Comparison of ENCODE assay signal across 26 mouse cellular contexts in the genomic region with DNA sequence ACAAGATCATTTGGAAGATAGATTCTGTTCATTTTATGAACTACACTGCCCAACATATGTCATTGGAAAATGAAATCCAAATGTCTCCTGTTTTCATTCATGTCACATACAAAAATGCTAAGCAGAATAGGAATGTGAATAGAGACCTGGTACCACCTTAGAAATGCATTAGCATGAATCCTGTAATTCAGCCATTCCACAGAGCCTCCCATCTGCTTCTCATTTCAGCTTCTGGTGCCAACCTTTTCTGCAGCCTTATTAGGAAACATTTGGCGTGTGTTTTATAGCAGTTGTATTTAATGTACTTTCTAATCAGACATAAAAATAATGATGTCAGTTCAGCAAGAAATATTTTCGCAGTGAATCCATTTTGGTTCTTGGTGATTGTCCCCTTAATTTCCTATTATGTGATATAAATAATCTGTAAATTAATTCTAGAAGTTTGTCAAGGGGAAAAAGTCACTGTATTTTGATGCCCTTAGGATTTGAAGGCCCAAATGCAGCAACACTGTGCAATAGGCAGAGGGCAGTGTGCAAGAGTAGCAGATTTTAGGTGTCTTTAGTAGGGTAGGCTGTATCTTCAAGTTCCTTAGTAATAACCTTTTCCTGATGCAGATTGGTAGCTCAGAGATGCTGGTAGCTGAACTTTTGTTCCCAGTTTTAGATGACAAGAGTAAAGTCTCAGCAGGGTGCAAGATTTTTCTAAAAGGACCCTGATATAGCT.
DNase-seq lines count a peak whose midpoint lies in the region; ATAC-seq and TF ChIP-seq lines count a peak whose summit lies in the region.
"Had no signal": no experiment of that assay in that cellular context is flagged by ENCODE, and none has a peak within 500 bp of the region (broad histone marks: within the 10 kb centered on the region; RNA-seq: fewer than 3 reads in every experiment).

No protein-coding gene starts in this region.

- no peak overlapping the region for H3K4me2 ChIP-seq in embryonic facial prominence, embryonic 11.5 days (ENCODE audit: low read depth, low read length)
- H3K4me2 ChIP-seq in limb, embryonic 11.5 days (ENCODE audit: low read depth, severe bottlenecking), result no peak overlapping the region
- H3K4me2 ChIP-seq in stomach, postnatal 0 days (replicated peaks; ENCODE audit: low read depth), result no peak overlapping the region
- no peak overlapping the region for H3K4me2 ChIP-seq in intestine, embryonic 15.5 days (replicated peaks)
- H3K4me2 ChIP-seq: embryonic facial prominence, embryonic 13.5 days; liver, embryonic 13.5 days; lung, embryonic 14.5 days; neural tube, embryonic 12.5 days had no signal

- no peak overlapping the region for H3K9ac ChIP-seq in embryonic facial prominence, embryonic 11.5 days (replicated peaks; ENCODE audit: low read length)
- no peak overlapping the region for H3K9ac ChIP-seq in limb, embryonic 11.5 days (ENCODE audit: low read length)
- no peak overlapping the region for H3K9ac ChIP-seq in stomach, postnatal 0 days (ENCODE audit: low read length)
- no peak overlapping the region for H3K9ac ChIP-seq in intestine, embryonic 15.5 days
- H3K9ac ChIP-seq: embryonic facial prominence, embryonic 13.5 days; liver, embryonic 13.5 days; lung, embryonic 14.5 days; neural tube, embryonic 12.5 days had no signal

- no peak for ATAC-seq in embryonic facial prominence, embryonic 11.5 days (replicated peaks; ENCODE audit: insufficient number of reproducible peaks, low FRiP score, low TSS enrichment, low read depth)
- ATAC-seq in limb, embryonic 11.5 days (ENCODE audit: insufficient number of reproducible peaks, low FRiP score, low TSS enrichment, low read depth), result no peak
- ATAC-seq in stomach, postnatal 0 days (ENCODE audit: low FRiP score, low TSS enrichment), result no peak
- ATAC-seq in intestine, embryonic 15.5 days, result no peak
- ATAC-seq: CD4-positive, CD25-positive, alpha-beta regulatory T cell, adult 4 months; inflammation-experienced regulatory T-cells, adult 6 months; Patski had no signal

- no peaks in the 10 kb centered on the region for H3K27me3 ChIP-seq in embryonic facial prominence, embryonic 11.5 days (ENCODE audit: control insufficient read depth, insufficient read depth, low read length)
- no peaks in the 10 kb centered on the region for H3K27me3 ChIP-seq in embryonic facial prominence, embryonic 10.5 days (replicated peaks; ENCODE audit: low read depth, poor library complexity, severe bottlenecking)
- H3K27me3 ChIP-seq in limb, embryonic 11.5 days (ENCODE audit: control insufficient read depth, insufficient read depth, low read length), result no peaks in the 10 kb centered on the region
- no peaks in the 10 kb centered on the region for H3K27me3 ChIP-seq in limb, embryonic 10.5 days (ENCODE audit: low read depth, poor library complexity, severe bottlenecking)
- H3K27me3 ChIP-seq in stomach, postnatal 0 days (ENCODE audit: control insufficient read depth, insufficient read depth, low read length), result no peaks in the 10 kb centered on the region
- no peaks in the 10 kb centered on the region for H3K27me3 ChIP-seq in intestine, embryonic 15.5 days (replicated peaks)
- H3K27me3 ChIP-seq: embryonic facial prominence, embryonic 13.5 days; liver, embryonic 13.5 days; neural tube, embryonic 12.5 days had no signal

- TF ChIP-seq EP300 in stomach, postnatal 0 days (optimal IDR thresholded peaks at IDR 0.05), result no peak

- WGBS in embryonic facial prominence, embryonic 11.5 days, result 69% methylated on average over 2 of the region's 2 CpGs
- WGBS in embryonic facial prominence, embryonic 10.5 days, result 85% methylated on average over 2 of the region's 2 CpGs
- WGBS in limb, embryonic 11.5 days, result 47% methylated on average over 2 of the region's 2 CpGs
- 76% methylated on average over 2 of the region's 2 CpGs for WGBS in limb, embryonic 10.5 days
- WGBS in stomach, postnatal 0 days, result 76% methylated on average over 2 of the region's 2 CpGs
- 78% methylated on average over 2 of the region's 2 CpGs for WGBS in intestine, embryonic 15.5 days

- no peaks in the 10 kb centered on the region for H3K4me1 ChIP-seq in embryonic facial prominence, embryonic 11.5 days (ENCODE audit: control insufficient read depth, insufficient read depth, low read length)
- H3K4me1 ChIP-seq in embryonic facial prominence, embryonic 10.5 days, result no peaks in the 10 kb centered on the region
- no peaks in the 10 kb centered on the region for H3K4me1 ChIP-seq in limb, embryonic 11.5 days (ENCODE audit: control insufficient read depth, insufficient read depth, low read length)
- H3K4me1 ChIP-seq in limb, embryonic 10.5 days, result no peaks in the 10 kb centered on the region
- H3K4me1 ChIP-seq in stomach, postnatal 0 days (replicated peaks; ENCODE audit: control insufficient read depth, insufficient read depth), result no peaks in the 10 kb centered on the region
- no peaks in the 10 kb centered on the region for H3K4me1 ChIP-seq in intestine, embryonic 15.5 days (replicated peaks)
- H3K4me1 ChIP-seq: heart, embryonic 10.5 days; hindbrain, embryonic 10.5 days; liver, embryonic 13.5 days; neural tube, embryonic 12.5 days had no signal

- H3K4me3 ChIP-seq in embryonic facial prominence, embryonic 11.5 days (ENCODE audit: low read depth, low read length), result no peak overlapping the region
- H3K4me3 ChIP-seq in embryonic facial prominence, embryonic 10.5 days, result no peak overlapping the region
- no peak overlapping the region for H3K4me3 ChIP-seq in limb, embryonic 11.5 days (ENCODE audit: low read depth, low read length)
- no peak overlapping the region for H3K4me3 ChIP-seq in limb, embryonic 10.5 days
- no peak overlapping the region for H3K4me3 ChIP-seq in stomach, postnatal 0 days (ENCODE audit: low read depth, low read length)
- H3K4me3 ChIP-seq in intestine, embryonic 15.5 days (replicated peaks), result no peak overlapping the region
- H3K4me3 ChIP-seq: embryonic facial prominence, embryonic 13.5 days; heart, embryonic 10.5 days; hindbrain, embryonic 10.5 days; left cerebral cortex, adult 2 months; liver, embryonic 13.5 days; neural tube, embryonic 12.5 days had no signal

- H3K27ac ChIP-seq in embryonic facial prominence, embryonic 11.5 days (replicated peaks; ENCODE audit: low read depth, low read length), result no peak overlapping the region
- H3K27ac ChIP-seq in embryonic facial prominence, embryonic 10.5 days (replicated peaks), result no peak overlapping the region
- no peak overlapping the region for H3K27ac ChIP-seq in limb, embryonic 11.5 days (replicated peaks; ENCODE audit: low read depth, low read length)
- H3K27ac ChIP-seq in limb, embryonic 10.5 days, result no peak overlapping the region
- no peak overlapping the region for H3K27ac ChIP-seq in stomach, postnatal 0 days (replicated peaks)
- no peak overlapping the region for H3K27ac ChIP-seq in intestine, embryonic 15.5 days
- H3K27ac ChIP-seq: embryonic facial prominence, embryonic 13.5 days; heart, embryonic 10.5 days; hindbrain, embryonic 10.5 days; left cerebral cortex, adult 2 months; liver, embryonic 13.5 days; neural tube, embryonic 12.5 days had no signal

- 0 out of 2 replicates have a peak, but pooled peaks have one; percentile 6 for TF ChIP-seq CTCF in stomach, postnatal 0 days (IDR thresholded peaks at IDR 0.05; ENCODE audit: low read depth)

- H3K9me3 ChIP-seq in embryonic facial prominence, embryonic 11.5 days (replicated peaks; ENCODE audit: control insufficient read depth, low read length), result no peaks in the 10 kb centered on the region
- H3K9me3 ChIP-seq in embryonic facial prominence, embryonic 10.5 days, result no peaks in the 10 kb centered on the region
- no peaks in the 10 kb centered on the region for H3K9me3 ChIP-seq in limb, embryonic 11.5 days (ENCODE audit: control insufficient read depth, low read length)
- H3K9me3 ChIP-seq in limb, embryonic 10.5 days (replicated peaks), result no peaks in the 10 kb centered on the region
- H3K9me3 ChIP-seq in stomach, postnatal 0 days (ENCODE audit: control insufficient read depth, low read length), result no peaks in the 10 kb centered on the region
- no peaks in the 10 kb centered on the region for H3K9me3 ChIP-seq in intestine, embryonic 15.5 days
- H3K9me3 ChIP-seq: embryonic facial prominence, embryonic 13.5 days; heart, embryonic 10.5 days; hindbrain, embryonic 10.5 days; liver, embryonic 13.5 days; neural tube, embryonic 12.5 days had no signal

- peak; percentile 27 for DNase-seq in embryonic facial prominence, embryonic 11.5 days (ENCODE audit: low spot score)
- DNase-seq in embryonic facial prominence, embryonic 10.5 days (ENCODE audit: low spot score), result no peak
- DNase-seq in limb, embryonic 11.5 days (ENCODE audit: low spot score), result peak; percentile 21
- no peak for DNase-seq in limb, embryonic 10.5 days (ENCODE audit: low spot score)
- DNase-seq in forelimb bud, embryonic 11.5 days (ENCODE audit: low read depth, low spot score), result peak; percentile 28
- no peak for DNase-seq in stomach, postnatal 0 days (ENCODE audit: low spot score)
- no peak for DNase-seq in adipocyte (ENCODE audit: low spot score)
- DNase-seq: adrenal gland, postnatal 14 days; cerebellum, adult 2 months; cerebellum, postnatal 36 days; kidney, adult 9 months; kidney, postnatal 36 days; left cerebral cortex, postnatal 4 days; liver, embryonic 13.5 days; lung, embryonic 14.5 days; lung, postnatal 4 days; thymus, postnatal 36 days had no signal

- H3K36me3 ChIP-seq in embryonic facial prominence, embryonic 11.5 days (replicated peaks; ENCODE audit: control insufficient read depth, insufficient read depth, low read depth, low read length), result no peaks in the 10 kb centered on the region
- no peaks in the 10 kb centered on the region for H3K36me3 ChIP-seq in embryonic facial prominence, embryonic 10.5 days (replicated peaks)
- H3K36me3 ChIP-seq in limb, embryonic 11.5 days (ENCODE audit: control insufficient read depth, insufficient read depth, low read length), result no peaks in the 10 kb centered on the region
- no peaks in the 10 kb centered on the region for H3K36me3 ChIP-seq in limb, embryonic 10.5 days
- no peaks in the 10 kb centered on the region for H3K36me3 ChIP-seq in stomach, postnatal 0 days (ENCODE audit: control insufficient read depth, insufficient read depth, low read length)
- H3K36me3 ChIP-seq in intestine, embryonic 15.5 days, result no peaks in the 10 kb centered on the region
- H3K36me3 ChIP-seq: embryonic facial prominence, embryonic 13.5 days; heart, embryonic 10.5 days; hindbrain, embryonic 10.5 days; liver, embryonic 13.5 days; neural tube, embryonic 12.5 days had no signal

Comparison
In these comparisons a context has a peak if more than half of its experiments do, and no peak if none do; other contexts are left out.
1. DNase-seq: peak in embryonic facial prominence, embryonic 11.5 days (single experiment), limb, embryonic 11.5 days (single experiment) and forelimb bud, embryonic 11.5 days (single experiment); none in embryonic facial prominence, embryonic 10.5 days (single experiment), limb, embryonic 10.5 days (single experiment), stomach, postnatal 0 days (single experiment) and adipocyte (single experiment).